Mouse (Mus musculus) MEL (cell line): ENCODE data around the gene Plb1. TPM values are rescaled to one million over a fixed set of nuclear protein-coding genes. Genes with fewer than 3 reads are reported as not detected.

Source experiments
- DNase-seq: peaks from one replicate; pipeline ENCODE4 v3.0.0; 2011; ENCODE audit warnings: low read depth, low spot score
- H3K27ac ChIP-seq: 2 replicates; pipeline ENCODE4 v1.5.1; 2012; ENCODE audit warnings: low read depth, mild to moderate bottlenecking, control low read depth, low read length, moderate library complexity; ENCODE audit not compliant: control insufficient read depth
- H3K27me3 ChIP-seq, 2 experiments: fragments of 150-350 bp in 1 of 2; sonication (generic) in 1 of 2; 2 replicates each; pipeline ENCODE4 v1.6.1; 2012; ENCODE audit warnings: low read length in 2 of 2, mild to moderate bottlenecking in 2 of 2, improper control_type of control experiment in 1 of 2, moderate library complexity in 1 of 2; ENCODE audit not compliant: insufficient read depth in 2 of 2, control insufficient read depth in 1 of 2
- H3K36me3 ChIP-seq, 2 experiments: 2 replicates each; pipeline ENCODE4 v1.6.1; 2012 to 2014; ENCODE audit warnings: low read length in 2 of 2, improper control_type of control experiment in 1 of 2, inconsistent platforms in 1 of 2, mild to moderate bottlenecking in 1 of 2; ENCODE audit not compliant: insufficient read depth in 2 of 2, control insufficient read depth in 1 of 2
- H3K4me1 ChIP-seq, 2 experiments: fragments of 150-350 bp in 1 of 2; sonication (generic) in 1 of 2; 2 replicates each; pipeline ENCODE4 v1.6.1; 2012; ENCODE audit warnings: low read length in 2 of 2, improper control_type of control experiment in 1 of 2, mild to moderate bottlenecking in 1 of 2; ENCODE audit not compliant: insufficient read depth in 2 of 2, control insufficient read depth in 1 of 2
- H3K4me3 ChIP-seq, 2 experiments: fragments of 150-350 bp in 1 of 2; sonication (generic) in 1 of 2; 2 replicates each; pipeline ENCODE4 v1.5.1; 2012; ENCODE audit warnings: low read depth in 2 of 2, low read length in 2 of 2, mild to moderate bottlenecking in 2 of 2, moderate library complexity in 2 of 2, control low read depth in 1 of 2, improper control_type of control experiment in 1 of 2; ENCODE audit not compliant: control insufficient read depth in 1 of 2, insufficient read depth in 1 of 2
- H3K79me2 ChIP-seq: 2 replicates; pipeline ENCODE4 v1.6.1; 2012; ENCODE audit warnings: mild to moderate bottlenecking, low read length, moderate library complexity; ENCODE audit not compliant: control insufficient read depth, poor library complexity, insufficient read depth
- H3K9ac ChIP-seq: 2 replicates; pipeline ENCODE4 v1.6.1; 2012; ENCODE audit warnings: low read depth, mild to moderate bottlenecking, control low read depth, low read length, moderate library complexity; ENCODE audit not compliant: control insufficient read depth, poor library complexity, severe bottlenecking
- H3K9me3 ChIP-seq: fragments of 150-350 bp; sonication (generic); replicated peaks from 2 replicates; pipeline ENCODE4 v1.6.1; 2012; ENCODE audit warnings: mild to moderate bottlenecking, low read length, improper control_type of control experiment, moderate library complexity; ENCODE audit not compliant: insufficient read depth
- BHLHE40 ChIP-seq: IDR thresholded peaks from 2 replicates; pipeline ENCODE4 v1.6.1; 2012; ENCODE audit warnings: low read depth, mild to moderate bottlenecking, inconsistent platforms, low read length, improper control_type of control experiment, borderline replicate concordance
- CTCF ChIP-seq, 3 experiments: IDR thresholded peaks in 2 of 3; conservative IDR thresholded peaks in 1 of 3; 2 replicates each; pipeline ENCODE4 v1.5.1; 2011 to 2012; ENCODE audit warnings: low read length in 3 of 3, low read depth in 2 of 3, mild to moderate bottlenecking in 2 of 3, improper control_type of control experiment in 1 of 3, inconsistent platforms in 1 of 3, mixed read lengths in 1 of 3, moderate library complexity in 1 of 3; ENCODE audit not compliant: control insufficient read depth in 1 of 3, insufficient read depth in 1 of 3, poor library complexity in 1 of 3, severe bottlenecking in 1 of 3
- ETS1 ChIP-seq: IDR thresholded peaks from 2 replicates; pipeline ENCODE4 v1.6.1; 2012; ENCODE audit warnings: low read depth, mild to moderate bottlenecking, inconsistent platforms, low read length, improper control_type of control experiment, moderate library complexity
- HCFC1 ChIP-seq: IDR thresholded peaks from 2 replicates; pipeline ENCODE4 v1.6.1; 2012; ENCODE audit warnings: low read depth, mild to moderate bottlenecking, inconsistent platforms, low read length, improper control_type of control experiment, moderate library complexity
- MAFK ChIP-seq: IDR thresholded peaks from 2 replicates; pipeline ENCODE4 v1.6.1; 2011; ENCODE audit warnings: low read depth, mild to moderate bottlenecking, low read length, improper control_type of control experiment, borderline replicate concordance
- MAX ChIP-seq: IDR thresholded peaks from 2 replicates; pipeline ENCODE4 v1.6.1; 2011; ENCODE audit warnings: low read length, improper control_type of control experiment
- MYC ChIP-seq: IDR thresholded peaks from 2 replicates; pipeline ENCODE4 v1.6.1; 2011; ENCODE audit warnings: low read depth, mild to moderate bottlenecking, low read length, improper control_type of control experiment, moderate library complexity
- NRF1 ChIP-seq: IDR thresholded peaks from 2 replicates; pipeline ENCODE4 v1.6.1; 2014; ENCODE audit warnings: low read depth, mild to moderate bottlenecking, inconsistent platforms, low read length, improper control_type of control experiment, moderate library complexity; ENCODE audit not compliant: poor library complexity, insufficient read depth, severe bottlenecking
- POLR2A ChIP-seq, 2 experiments: IDR thresholded peaks; 2 replicates each; pipeline ENCODE4 v1.6.1; 2011 to 2012; ENCODE audit warnings: low read length in 2 of 2, mild to moderate bottlenecking in 2 of 2, control low read depth in 1 of 2, improper control_type of control experiment in 1 of 2, low read depth in 1 of 2, moderate library complexity in 1 of 2; ENCODE audit not compliant: control insufficient read depth in 1 of 2, insufficient read depth in 1 of 2, poor library complexity in 1 of 2
- RAD21 ChIP-seq: IDR thresholded peaks from 2 replicates; pipeline ENCODE4 v1.6.1; 2011; ENCODE audit warnings: mild to moderate bottlenecking, low read depth, low read length, improper control_type of control experiment
- RCOR1 ChIP-seq: IDR thresholded peaks from 2 replicates; pipeline ENCODE4 v1.6.1; 2012; ENCODE audit warnings: low read depth, mild to moderate bottlenecking, inconsistent platforms, low read length, improper control_type of control experiment
- TBP ChIP-seq: IDR thresholded peaks from 2 replicates; pipeline ENCODE4 v1.8.0; 2011; ENCODE audit warnings: low read depth, low read length, improper control_type of control experiment
- USF1 ChIP-seq: IDR thresholded peaks from 2 replicates; pipeline ENCODE4 v1.6.1; 2014; ENCODE audit warnings: low read depth, mild to moderate bottlenecking, inconsistent platforms, low read length, improper control_type of control experiment, moderate library complexity
- ZC3H11A ChIP-seq: IDR thresholded peaks from 2 replicates; pipeline ENCODE4 v1.6.1; 2012; ENCODE audit warnings: low read depth, mild to moderate bottlenecking, inconsistent platforms, low read length, improper control_type of control experiment
- ZMIZ1 ChIP-seq: IDR thresholded peaks from 2 replicates; pipeline ENCODE4 v1.6.1; 2012; ENCODE audit warnings: low read depth, mild to moderate bottlenecking, inconsistent platforms, low read length, improper control_type of control experiment, moderate library complexity
- polyA plus RNA-seq, 2 experiments: library from polyadenylated mRNA; stranded (reverse) in 1 of 2; unstranded in 1 of 2; fragments of >175 nt in 1 of 2; fragments of >200 nt in 1 of 2; gene quantifications; 2 replicates each; pipeline versions ENCODE4 v1.2.1 to v1.2.4; 2012; ENCODE audit warnings: low replicate concordance in 2 of 2, low read depth in 1 of 2; ENCODE audit not compliant: insufficient read length in 2 of 2, insufficient read depth in 1 of 2, missing spikeins in 1 of 2
- total RNA-seq: library from RNA; depleted of rRNA; stranded (reverse); fragments of 300-350 nt; gene quantifications from 2 replicates; pipeline ENCODE4 v1.2.3, GENCODE M21; 2012

Plb1 gene
- total and polyA plus RNA-seq, 3 experiments = not detected

- DNase-seq = peak; percentile 7
- H3K9me3 ChIP-seq = no peaks in the 10 kb centered on the region
- no peaks in the 10 kb centered on the region for H3K4me1 ChIP-seq
- peaks cover 7 to 9% of the 10 kb centered on the region in 2 experiments for H3K27me3 ChIP-seq
- H3K79me2 ChIP-seq = no peaks in the 10 kb centered on the region
- no peak for TF ChIP-seq NRF1
- no peak for TF ChIP-seq TBP
- H3K9ac ChIP-seq = no peak overlapping the region
- H3K4me3 ChIP-seq = no peak overlapping the region
- H3K36me3 ChIP-seq = no peaks in the 10 kb centered on the region
- no peak overlapping the region for H3K27ac ChIP-seq
These were observed 172.8 kb downstream of the Plb1 start for GRCm38 (mm10) chr5:32405199-32405855.

DNA sequence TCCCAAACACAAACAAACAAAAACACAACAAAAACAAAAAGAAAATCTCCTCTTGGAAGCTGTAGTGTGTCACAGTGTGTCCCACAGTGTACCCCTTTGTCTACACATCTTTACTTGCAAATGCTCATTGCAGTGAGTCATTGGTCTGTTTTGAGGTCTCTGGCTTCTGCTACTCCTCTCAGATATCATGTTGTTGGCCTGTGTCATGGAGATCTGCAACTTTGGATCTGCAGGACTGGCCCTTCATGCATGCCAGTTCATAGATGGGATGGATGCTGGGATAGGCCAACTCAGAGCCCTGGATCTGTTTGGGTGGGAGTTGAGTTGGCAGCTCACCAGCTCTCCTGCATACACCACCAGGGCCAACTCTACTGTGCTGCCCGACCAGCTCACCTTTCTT is 176.3 kb downstream of the Plb1 start:
- no peaks in the 10 kb centered on the region for H3K9me3 ChIP-seq
- H3K79me2 ChIP-seq = no peaks in the 10 kb centered on the region
- no peak overlapping the region for H3K4me3 ChIP-seq
- TF ChIP-seq CTCF (IDR thresholded peaks at IDR 0.05 in 2 of 3, conservative IDR thresholded peaks at IDR 0.05 in 1 of 3; ENCODE audit: control insufficient read depth in 1 of 3, insufficient read depth in 1 of 3, low read depth in 2 of 3, low read length in 3 of 3, poor library complexity in 1 of 3, severe bottlenecking in 1 of 3) = no peak
- TF ChIP-seq USF1 = no peak
- TF ChIP-seq RCOR1 = no peak
- TF ChIP-seq HCFC1 = no peak
- no peak for TF ChIP-seq ZMIZ1
- TF ChIP-seq MYC = no peak
- 0 out of 4 replicates have a peak, but pooled peaks cover 0 to 2% of the 10 kb centered on the region in 2 experiments for H3K36me3 ChIP-seq
- H3K9ac ChIP-seq = no peak overlapping the region
- no peak overlapping the region for H3K27ac ChIP-seq
- DNase-seq = no peak
- H3K4me1 ChIP-seq = peaks cover 0 to 7% of the 10 kb centered on the region in 2 experiments; a peak in 2 of 4 replicates
- peaks cover 5 to 7% of the 10 kb centered on the region in 2 experiments for H3K27me3 ChIP-seq

GRCm38 (mm10) chr5:32409747-32410146 is 177.2 kb downstream of the Plb1 start:
- H3K9me3 ChIP-seq = no peaks in the 10 kb centered on the region
- TF ChIP-seq USF1 (no peak), ZC3H11A (no peak), BHLHE40 (no peak), MAFK (no peak), POLR2A (IDR thresholded peaks at IDR 0.05; ENCODE audit: control insufficient read depth in 1 of 2, insufficient read depth in 1 of 2, low read depth in 1 of 2, low read length in 2 of 2, poor library complexity in 1 of 2) (no peak), MAX (no peak), CTCF (IDR thresholded peaks at IDR 0.05 in 2 of 3, conservative IDR thresholded peaks at IDR 0.05 in 1 of 3; ENCODE audit: control insufficient read depth in 1 of 3, insufficient read depth in 1 of 3, low read depth in 2 of 3, low read length in 3 of 3, poor library complexity in 1 of 3, severe bottlenecking in 1 of 3) (no peak), RAD21 (no peak), ETS1 (no peak), MYC (no peak), NRF1 (no peak)
- TF ChIP-seq, all 39 proteins: peak for 0
- H3K4me3 ChIP-seq = no peak overlapping the region
- 0 out of 4 replicates have a peak, but pooled peaks cover 0 to 2% of the 10 kb centered on the region in 2 experiments for H3K36me3 ChIP-seq
- no peak overlapping the region for H3K27ac ChIP-seq
- H3K79me2 ChIP-seq = no peaks in the 10 kb centered on the region
- peaks cover 5 to 7% of the 10 kb centered on the region in 2 experiments for H3K27me3 ChIP-seq
- H3K9ac ChIP-seq = no peak overlapping the region
- no peak for DNase-seq
- peaks cover 0 to 7% of the 10 kb centered on the region in 2 experiments; a peak in 2 of 4 replicates for H3K4me1 ChIP-seq
